ENCODE assay signal across 24 mouse cellular contexts in the genomic region with DNA sequence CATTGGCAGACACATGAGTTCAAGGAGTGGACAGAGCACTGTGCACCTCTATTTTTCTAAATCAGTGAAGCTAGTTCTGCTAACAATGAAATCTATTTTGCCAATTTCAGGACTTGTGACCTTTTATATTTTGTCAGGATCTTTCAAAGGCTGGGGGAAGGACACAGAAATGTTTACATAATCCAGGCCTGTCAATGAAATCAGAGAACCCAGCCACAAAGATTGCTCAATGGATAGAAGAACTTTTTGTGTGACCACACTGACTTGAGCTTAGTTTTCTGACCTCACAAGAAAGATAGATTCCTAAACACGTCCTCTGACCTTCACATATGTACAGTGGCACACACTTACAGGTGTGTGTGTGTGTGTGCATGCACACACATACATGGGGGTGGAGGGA. TPM values are rescaled to one million over a fixed set of nuclear protein-coding genes. Genes with fewer than 3 reads are reported as not detected.
DNase-seq lines count a peak whose midpoint lies in the region; ATAC-seq and TF ChIP-seq lines count a peak whose summit lies in the region.
"Had no signal": no experiment of that assay in that cellular context is flagged by ENCODE, and none has a peak within 500 bp of the region (broad histone marks: within the 10 kb centered on the region; RNA-seq: fewer than 3 reads in every experiment).

No protein-coding gene starts in this region.

- no peaks in the 10 kb centered on the region for H3K36me3 ChIP-seq in midbrain, embryonic 11.5 days (ENCODE audit: control insufficient read depth, insufficient read depth, low read length)
- no peaks in the 10 kb centered on the region for H3K36me3 ChIP-seq in midbrain, postnatal 0 days (ENCODE audit: insufficient read depth, low read length)
- H3K36me3 ChIP-seq: embryonic facial prominence, embryonic 12.5 days; embryonic facial prominence, embryonic 15.5 days; G1E; hindbrain, embryonic 10.5 days; hindbrain, embryonic 13.5 days had no signal

- no peaks in the 10 kb centered on the region for H3K4me1 ChIP-seq in midbrain, embryonic 11.5 days (ENCODE audit: control insufficient read depth, insufficient read depth, low read length)
- H3K4me1 ChIP-seq in midbrain, postnatal 0 days (ENCODE audit: insufficient read depth, low read length) = no peaks in the 10 kb centered on the region
- H3K4me1 ChIP-seq: embryonic facial prominence, embryonic 12.5 days; embryonic facial prominence, embryonic 15.5 days; hindbrain, embryonic 10.5 days; hindbrain, embryonic 13.5 days had no signal

- TF ChIP-seq CTCF in midbrain, postnatal 0 days (IDR thresholded peaks at IDR 0.05) = no peak

- no peaks in the 10 kb centered on the region for H3K27me3 ChIP-seq in midbrain, embryonic 11.5 days (ENCODE audit: control insufficient read depth, insufficient read depth, low read length)
- H3K27me3 ChIP-seq in midbrain, postnatal 0 days (ENCODE audit: insufficient read depth, low read length) = no peaks in the 10 kb centered on the region
- H3K27me3 ChIP-seq: CH12.LX; embryonic facial prominence, embryonic 12.5 days; embryonic facial prominence, embryonic 15.5 days; hindbrain, embryonic 13.5 days had no signal

- no peak overlapping the region for H3K4me3 ChIP-seq in midbrain, embryonic 11.5 days (ENCODE audit: low read depth, low read length)
- H3K4me3 ChIP-seq in midbrain, postnatal 0 days (ENCODE audit: low read depth, low read length) = no peak overlapping the region
- H3K4me3 ChIP-seq: embryonic facial prominence, embryonic 12.5 days; embryonic facial prominence, embryonic 15.5 days; hindbrain, embryonic 10.5 days; hindbrain, embryonic 13.5 days had no signal

- no peak for ATAC-seq in midbrain, embryonic 11.5 days (ENCODE audit: low FRiP score)
- no peak for ATAC-seq in midbrain, postnatal 0 days (ENCODE audit: low FRiP score)
- peak; percentile 54; the same call in 1 of the 2 replicates for ATAC-seq in megakaryocyte progenitor cell, adult 5-6 weeks (replicated peaks; ENCODE audit: poor library complexity)
- ATAC-seq: forebrain, embryonic 14.5 days; hindbrain, embryonic 16.5 days had no signal

- no peak overlapping the region for H3K4me2 ChIP-seq in midbrain, embryonic 11.5 days
- H3K4me2 ChIP-seq in midbrain, postnatal 0 days (ENCODE audit: low read depth, low read length, poor library complexity, severe bottlenecking) = no peak overlapping the region
- H3K4me2 ChIP-seq: embryonic facial prominence, embryonic 12.5 days; embryonic facial prominence, embryonic 15.5 days; heart, embryonic 11.5 days; hindbrain, embryonic 13.5 days had no signal

- DNase-seq in adrenal gland, adult 2 months = peak; percentile 23
- DNase-seq in adrenal gland, postnatal 36 days = no peak
- peak; percentile 71 for DNase-seq in midbrain, embryonic 11.5 days (ENCODE audit: low spot score, missing footprints)
- DNase-seq in midbrain, postnatal 0 days (ENCODE audit: low spot score) = no peak
- no peak for DNase-seq in urinary bladder, postnatal 36 days (ENCODE audit: low spot score in 2 of 2)
- DNase-seq in MN1 (ENCODE audit: low spot score) = no peak
- DNase-seq: adrenal gland, postnatal 10 days; B cell, adult 2 months; cerebellum, adult 11 months; cerebellum, adult 2 months; cerebellum, adult 9-11 months; cerebellum, postnatal 25 days; gastrocnemius, postnatal 25 days; heart, postnatal 36 days had no signal

- H3K9me3 ChIP-seq in midbrain, embryonic 11.5 days (ENCODE audit: control insufficient read depth, low read length) = no peaks in the 10 kb centered on the region
- no peaks in the 10 kb centered on the region for H3K9me3 ChIP-seq in midbrain, postnatal 0 days (ENCODE audit: low read length)
- H3K9me3 ChIP-seq: embryonic facial prominence, embryonic 12.5 days; embryonic facial prominence, embryonic 15.5 days; hindbrain, embryonic 13.5 days had no signal

- H3K9ac ChIP-seq in midbrain, embryonic 11.5 days (ENCODE audit: low read length) = no peak overlapping the region
- no peak overlapping the region for H3K9ac ChIP-seq in midbrain, postnatal 0 days (replicated peaks; ENCODE audit: low read length, poor library complexity, severe bottlenecking)
- H3K9ac ChIP-seq: embryonic facial prominence, embryonic 12.5 days; embryonic facial prominence, embryonic 15.5 days; hindbrain, embryonic 13.5 days had no signal

- WGBS in midbrain, embryonic 11.5 days = 90% methylated on average over 1 of the region's 1 CpGs
- 82% methylated on average over 1 of the region's 1 CpGs for WGBS in midbrain, postnatal 0 days

- H3K27ac ChIP-seq in midbrain, embryonic 11.5 days (ENCODE audit: low read depth, low read length) = no peak overlapping the region
- no peak overlapping the region for H3K27ac ChIP-seq in midbrain, postnatal 0 days (ENCODE audit: low read depth, low read length)
- H3K27ac ChIP-seq: embryonic facial prominence, embryonic 12.5 days; embryonic facial prominence, embryonic 15.5 days; hindbrain, embryonic 10.5 days; hindbrain, embryonic 13.5 days had no signal

RNA-seq across cellular contexts. Expression of gene Birc3, which starts 18.2 kb away (rescaled TPM):
- total RNA-seq in adrenal gland, adult 2 months (2021) = 10 to 100 TPM; 17.3 to 26.1 TPM
- 3.1 and 3.7 TPM in 2 replicates for polyA plus RNA-seq in adrenal gland, adult 2 months (2012; rRNA removed)
- 10 to 100 TPM; 19.7 to 30.9 TPM for total RNA-seq in adrenal gland, postnatal 36 days (2021)
- 3.9 and 4.2 TPM in 2 replicates for polyA plus RNA-seq in midbrain, embryonic 11.5 days (2014; fragmentation: Nextera tagmentation; extraction: Ambion mirVana)
- total RNA-seq in midbrain, postnatal 0 days (2014; rRNA removed) = 2.3 and 2.6 TPM in 2 replicates
- 0.99 and 1.5 TPM in 2 replicates for polyA plus RNA-seq in midbrain, postnatal 0 days (2015; fragmentation: Nextera tagmentation; extraction: Ambion mirVana)
- 34.4 and 38.0 TPM in 2 replicates for total RNA-seq in megakaryocyte progenitor cell, adult 5-6 weeks (2015)
- total RNA-seq in megakaryocyte progenitor cell, adult 5-6 weeks (2017) = 25.5 and 31.8 TPM in 2 replicates

RNA-seq across cellular contexts. Expression of gene Birc2, which starts 54.3 kb away (rescaled TPM):
- 10 to 100 TPM; 39.8 to 46.1 TPM for total RNA-seq in adrenal gland, adult 2 months (2021)
- 9.0 and 19.5 TPM in 2 replicates for polyA plus RNA-seq in adrenal gland, adult 2 months (2012; rRNA removed)
- total RNA-seq in adrenal gland, postnatal 36 days (2021) = 10 to 100 TPM; 48.7 to 59.8 TPM
- polyA plus RNA-seq in midbrain, embryonic 11.5 days (2014; fragmentation: Nextera tagmentation; extraction: Ambion mirVana) = 42.4 and 47.0 TPM in 2 replicates
- 37.7 and 40.9 TPM in 2 replicates for total RNA-seq in midbrain, postnatal 0 days (2014; rRNA removed)
- polyA plus RNA-seq in midbrain, postnatal 0 days (2015; fragmentation: Nextera tagmentation; extraction: Ambion mirVana) = 27.6 and 28.0 TPM in 2 replicates
- total RNA-seq in megakaryocyte progenitor cell, adult 5-6 weeks (2015) = 32.7 and 36.2 TPM in 2 replicates
- 34.1 and 40.0 TPM in 2 replicates for total RNA-seq in megakaryocyte progenitor cell, adult 5-6 weeks (2017)

Comparison
In these comparisons a context has a peak if more than half of its experiments do, and no peak if none do; other contexts are left out.
1. DNase-seq: peak in adrenal gland, adult 2 months (single experiment) and midbrain, embryonic 11.5 days (single experiment); none in adrenal gland, postnatal 36 days (0 of 2), midbrain, postnatal 0 days (single experiment), urinary bladder, postnatal 36 days (0 of 2) and MN1 (single experiment).